Mouse (Mus musculus) C2C12 (cell line): ENCODE data around the gene Abcc3.

Source experiments
- CEBPB ChIP-seq: IDR thresholded peaks from one replicate; pipeline ENCODE4 v1.6.1; 2011; ENCODE audit warnings: low read depth, mild to moderate bottlenecking, control low read depth, moderate library complexity
- CTCF ChIP-seq: IDR thresholded peaks from one replicate; pipeline ENCODE4 v1.5.1; 2011; ENCODE audit not compliant: control insufficient read depth, insufficient read depth, insufficient read length
- USF1 ChIP-seq: IDR thresholded peaks from one replicate; pipeline ENCODE4 v1.6.1; 2011; ENCODE audit warnings: low read depth, mild to moderate bottlenecking, control low read depth, moderate library complexity

GRCm38 (mm10) chr11:94391661-94392060 is 1.1 kb downstream of the Abcc3 start:
- TF ChIP-seq USF1 (no peak), CEBPB (no peak), CTCF (no peak)
